In the genomic region with DNA sequence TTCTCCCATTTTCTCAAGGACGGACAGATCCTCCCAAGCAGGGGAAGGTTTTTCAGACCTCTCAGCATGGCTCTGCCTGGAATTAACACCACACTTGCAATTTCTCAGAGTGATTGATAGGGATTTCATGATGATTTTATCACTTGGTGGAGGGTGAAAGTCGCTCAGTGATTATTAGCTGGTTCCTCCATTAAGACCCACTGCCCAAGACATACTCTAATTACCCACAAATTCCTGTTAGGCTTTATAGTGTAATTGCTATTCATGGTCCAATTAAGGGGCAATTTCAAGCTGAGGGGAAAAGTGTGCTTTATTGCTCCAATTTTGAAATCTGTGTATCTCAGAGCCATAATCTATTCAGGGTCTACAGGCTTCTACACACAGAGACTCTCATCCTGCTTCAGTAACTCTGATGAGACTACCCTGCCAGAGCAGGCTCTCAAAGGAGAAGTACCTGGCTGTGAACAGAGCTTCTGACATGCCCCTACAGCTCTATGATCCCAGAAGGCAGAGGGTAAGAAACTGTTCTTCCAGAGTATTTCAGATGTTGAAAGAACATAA, we compare ENCODE assay signal across 26 mouse cellular contexts. TPM values are rescaled to one million over a fixed set of nuclear protein-coding genes. Genes with fewer than 3 reads are reported as not detected.
A peak's percentile ranks its signal among the peaks of the same experiment; 100 is the strongest.
DNase-seq lines count a peak whose midpoint lies in the region; ATAC-seq and TF ChIP-seq lines count a peak whose summit lies in the region.
"Had no signal": no experiment of that assay in that cellular context is flagged by ENCODE, and none has a peak within 500 bp of the region (broad histone marks: within the 10 kb centered on the region; RNA-seq: fewer than 3 reads in every experiment).

No protein-coding gene starts in this region.

- H3K4me3 ChIP-seq in forebrain, embryonic 11.5 days (ENCODE audit: low read depth, low read length), result no peak overlapping the region
- H3K4me3 ChIP-seq in forebrain, embryonic 16.5 days (replicated peaks; ENCODE audit: low read length), result no peak overlapping the region
- H3K4me3 ChIP-seq in hindbrain, embryonic 13.5 days, result no peak overlapping the region
- H3K4me3 ChIP-seq in hindbrain, embryonic 11.5 days (ENCODE audit: low read depth, low read length), result no peak overlapping the region
- H3K4me3 ChIP-seq in neural tube, embryonic 12.5 days, result no peak overlapping the region
- no peak overlapping the region for H3K4me3 ChIP-seq in liver, postnatal 0 days (ENCODE audit: low read depth, low read length)
- H3K4me3 ChIP-seq: forebrain, embryonic 10.5 days; heart, adult 2 months; heart, embryonic 10.5 days; heart, embryonic 13.5 days had no signal

- H3K27me3 ChIP-seq in forebrain, embryonic 11.5 days (ENCODE audit: control insufficient read depth, insufficient read depth, low read length), result no peaks in the 10 kb centered on the region
- no peaks in the 10 kb centered on the region for H3K27me3 ChIP-seq in forebrain, embryonic 16.5 days (replicated peaks; ENCODE audit: control insufficient read depth, insufficient read depth, low read length)
- no peaks in the 10 kb centered on the region for H3K27me3 ChIP-seq in hindbrain, embryonic 13.5 days
- no peaks in the 10 kb centered on the region for H3K27me3 ChIP-seq in hindbrain, embryonic 11.5 days (ENCODE audit: control insufficient read depth, insufficient read depth, low read length)
- H3K27me3 ChIP-seq in neural tube, embryonic 12.5 days (replicated peaks), result no peaks in the 10 kb centered on the region
- H3K27me3 ChIP-seq in liver, postnatal 0 days (ENCODE audit: insufficient read depth, low read length), result no peaks in the 10 kb centered on the region
- H3K27me3 ChIP-seq: heart, embryonic 13.5 days had no signal

- H3K36me3 ChIP-seq in forebrain, embryonic 11.5 days (ENCODE audit: control insufficient read depth, insufficient read depth, low read length), result no peaks in the 10 kb centered on the region
- no peaks in the 10 kb centered on the region for H3K36me3 ChIP-seq in forebrain, embryonic 16.5 days (ENCODE audit: control insufficient read depth, insufficient read depth)
- H3K36me3 ChIP-seq in hindbrain, embryonic 13.5 days, result no peaks in the 10 kb centered on the region
- H3K36me3 ChIP-seq in hindbrain, embryonic 11.5 days (ENCODE audit: control insufficient read depth, insufficient read depth, low read length), result no peaks in the 10 kb centered on the region
- H3K36me3 ChIP-seq in neural tube, embryonic 12.5 days, result no peaks in the 10 kb centered on the region
- no peaks in the 10 kb centered on the region for H3K36me3 ChIP-seq in liver, postnatal 0 days (replicated peaks; ENCODE audit: insufficient read depth, low read length)
- H3K36me3 ChIP-seq: forebrain, embryonic 10.5 days; heart, embryonic 10.5 days; heart, embryonic 13.5 days had no signal

- H3K9me3 ChIP-seq in forebrain, embryonic 11.5 days (ENCODE audit: control insufficient read depth, low read length), result no peaks in the 10 kb centered on the region
- no peaks in the 10 kb centered on the region for H3K9me3 ChIP-seq in forebrain, embryonic 16.5 days (ENCODE audit: control insufficient read depth, low read length)
- H3K9me3 ChIP-seq in hindbrain, embryonic 13.5 days, result no peaks in the 10 kb centered on the region
- no peaks in the 10 kb centered on the region for H3K9me3 ChIP-seq in hindbrain, embryonic 11.5 days (ENCODE audit: control insufficient read depth, low read length)
- no peaks in the 10 kb centered on the region for H3K9me3 ChIP-seq in neural tube, embryonic 12.5 days
- H3K9me3 ChIP-seq in liver, postnatal 0 days (ENCODE audit: low read length), result no peaks in the 10 kb centered on the region
- H3K9me3 ChIP-seq: forebrain, embryonic 10.5 days; heart, embryonic 10.5 days; heart, embryonic 13.5 days had no signal

- 61% methylated on average over 2 of the region's 2 CpGs for WGBS in forebrain, embryonic 11.5 days
- 25% methylated on average over 2 of the region's 2 CpGs for WGBS in forebrain, embryonic 16.5 days
- WGBS in hindbrain, embryonic 13.5 days, result 55% methylated on average over 2 of the region's 2 CpGs
- 74% methylated on average over 2 of the region's 2 CpGs for WGBS in hindbrain, embryonic 11.5 days
- WGBS in neural tube, embryonic 12.5 days, result 27% methylated on average over 2 of the region's 2 CpGs
- WGBS in liver, postnatal 0 days (ENCODE audit: insufficient replicate concordance), result 60% methylated on average over 2 of the region's 2 CpGs

- no peak overlapping the region for H3K9ac ChIP-seq in forebrain, embryonic 11.5 days (ENCODE audit: low read length)
- no peak overlapping the region for H3K9ac ChIP-seq in forebrain, embryonic 16.5 days (replicated peaks; ENCODE audit: low read depth, low read length)
- H3K9ac ChIP-seq in hindbrain, embryonic 13.5 days, result no peak overlapping the region
- no peak overlapping the region for H3K9ac ChIP-seq in hindbrain, embryonic 11.5 days (ENCODE audit: low read depth, low read length)
- H3K9ac ChIP-seq in neural tube, embryonic 12.5 days, result no peak overlapping the region
- H3K9ac ChIP-seq in liver, postnatal 0 days (replicated peaks), result no peak overlapping the region
- H3K9ac ChIP-seq: heart, embryonic 13.5 days had no signal

- no peak overlapping the region for H3K4me2 ChIP-seq in forebrain, embryonic 11.5 days (ENCODE audit: low read depth, low read length, severe bottlenecking)
- H3K4me2 ChIP-seq in forebrain, embryonic 16.5 days (ENCODE audit: low read length), result no peak overlapping the region
- no peak overlapping the region for H3K4me2 ChIP-seq in hindbrain, embryonic 13.5 days
- H3K4me2 ChIP-seq in hindbrain, embryonic 11.5 days (replicated peaks; ENCODE audit: low read depth, low read length), result no peak overlapping the region
- H3K4me2 ChIP-seq in neural tube, embryonic 12.5 days (replicated peaks), result no peak overlapping the region
- H3K4me2 ChIP-seq in liver, postnatal 0 days (ENCODE audit: low read depth, low read length), result no peak overlapping the region
- H3K4me2 ChIP-seq: heart, embryonic 13.5 days had no signal

- 0 out of 2 replicates have a peak, but pooled peaks have one; percentile 51 for ATAC-seq in forebrain, embryonic 11.5 days (replicated peaks; ENCODE audit: low FRiP score)
- ATAC-seq in forebrain, embryonic 16.5 days, result no peak
- ATAC-seq in hindbrain, embryonic 13.5 days (ENCODE audit: low FRiP score), result 0 out of 2 replicates have a peak, but pooled peaks have one; percentile 17
- ATAC-seq in hindbrain, embryonic 11.5 days (ENCODE audit: low FRiP score), result no peak
- ATAC-seq in neural tube, embryonic 12.5 days (ENCODE audit: low FRiP score, low read depth), result peak; percentile 65
- no peak for ATAC-seq in liver, postnatal 0 days
- ATAC-seq: activated CD4-positive, CD25-positive, alpha-beta regulatory T cell, adult 4 months; intestine, postnatal 0 days had no signal

- no peak for TF ChIP-seq CTCF in liver, postnatal 0 days (IDR thresholded peaks at IDR 0.05; ENCODE audit: low read depth)

- H3K4me1 ChIP-seq in forebrain, embryonic 11.5 days (replicated peaks; ENCODE audit: control insufficient read depth, insufficient read depth, low read length), result no peaks in the 10 kb centered on the region
- no peaks in the 10 kb centered on the region for H3K4me1 ChIP-seq in forebrain, embryonic 16.5 days (replicated peaks; ENCODE audit: control insufficient read depth, insufficient read depth, low read length)
- 0 out of 2 replicates have a peak, but pooled peaks cover 4% of the 10 kb centered on the region for H3K4me1 ChIP-seq in hindbrain, embryonic 13.5 days (replicated peaks)
- H3K4me1 ChIP-seq in hindbrain, embryonic 11.5 days (replicated peaks; ENCODE audit: control insufficient read depth, insufficient read depth, low read length), result no peaks in the 10 kb centered on the region
- H3K4me1 ChIP-seq in neural tube, embryonic 12.5 days, result no peaks in the 10 kb centered on the region
- no peaks in the 10 kb centered on the region for H3K4me1 ChIP-seq in liver, postnatal 0 days (ENCODE audit: insufficient read depth)
- H3K4me1 ChIP-seq: forebrain, embryonic 10.5 days; heart, embryonic 10.5 days had no signal

- DNase-seq in forebrain, embryonic 11.5 days (ENCODE audit: low spot score), result no peak
- no peak for DNase-seq in hindbrain, embryonic 11.5 days (ENCODE audit: low spot score)
- DNase-seq in neural tube, embryonic 10.5 days (ENCODE audit: extremely low spot score, low spot score), result no peak
- no peak for DNase-seq in urinary bladder, postnatal 36 days (ENCODE audit: low spot score in 2 of 2)
- DNase-seq in liver, postnatal 0 days, result no peak
- DNase-seq: adrenal gland, adult 8-10 months; adrenal gland, postnatal 25 days; cerebellum, adult 18-20 months; cerebellum, adult 9-10 months; cerebellum, postnatal 14 days; gastrocnemius, postnatal 10 days; gastrocnemius, postnatal 36 days; heart, adult 2 months; heart, postnatal 14 days had no signal

- no peak for TF ChIP-seq EP300 in liver, postnatal 0 days (IDR thresholded peaks at IDR 0.05; ENCODE audit: low read depth)

- H3K27ac ChIP-seq in forebrain, embryonic 11.5 days (ENCODE audit: low read depth, low read length), result no peak overlapping the region
- no peak overlapping the region for H3K27ac ChIP-seq in forebrain, embryonic 16.5 days (ENCODE audit: low read length)
- H3K27ac ChIP-seq in hindbrain, embryonic 13.5 days, result no peak overlapping the region
- H3K27ac ChIP-seq in hindbrain, embryonic 11.5 days (ENCODE audit: low read depth, low read length), result no peak overlapping the region
- H3K27ac ChIP-seq in neural tube, embryonic 12.5 days, result no peak overlapping the region
- H3K27ac ChIP-seq in liver, postnatal 0 days (ENCODE audit: low read depth), result no peak overlapping the region
- H3K27ac ChIP-seq: forebrain, embryonic 10.5 days; heart, adult 2 months; heart, embryonic 10.5 days; heart, embryonic 13.5 days had no signal

RNA-seq across cellular contexts. Expression of a gene that starts 29.1 kb away (rescaled TPM):
- polyA plus RNA-seq in forebrain, embryonic 11.5 days (2014; fragmentation: Nextera tagmentation; extraction: Ambion mirVana), result not detected in 2 replicates
- polyA plus RNA-seq in forebrain, embryonic 16.5 days (2015; fragmentation: Nextera tagmentation; extraction: Ambion mirVana), result not detected in 2 replicates
- not detected in 2 replicates for polyA plus RNA-seq in hindbrain, embryonic 13.5 days (2015; fragmentation: Nextera tagmentation; extraction: Ambion mirVana)
- not detected in 2 replicates for polyA plus RNA-seq in hindbrain, embryonic 11.5 days (2014; fragmentation: Nextera tagmentation; extraction: Ambion mirVana)
- not detected in 2 replicates for polyA plus RNA-seq in neural tube, embryonic 12.5 days (2016; fragmentation: Nextera tagmentation; extraction: Ambion mirVana)
- not detected in 2 replicates for polyA plus RNA-seq in liver, postnatal 0 days (2015; fragmentation: Nextera tagmentation; extraction: Ambion mirVana)
- polyA plus RNA-seq: activated CD4-positive, CD25-positive, alpha-beta regulatory T cell, adult 4 months; embryonic facial prominence, embryonic 11.5 days; embryonic facial prominence, embryonic 14.5 days; forebrain, embryonic 10.5 days; heart, adult 2 months; heart, embryonic 10.5 days; heart, embryonic 13.5 days; heart, embryonic 16.5 days; intestine, embryonic 14.5 days; intestine, postnatal 0 days had no signal

Comparison
In these comparisons a context has a peak if more than half of its experiments do, and no peak if none do; other contexts are left out.
1. ATAC-seq: peak in forebrain, embryonic 11.5 days (single experiment), hindbrain, embryonic 13.5 days (single experiment) and neural tube, embryonic 12.5 days (single experiment); none in forebrain, embryonic 16.5 days (single experiment), hindbrain, embryonic 11.5 days (single experiment) and liver, postnatal 0 days (single experiment).